Mouse (Mus musculus) inflammation-experienced regulatory T-cells, adult 6 months (primary cell): Measurements from ENCODE around the gene Nxt2. TPM values are rescaled to one million over a fixed set of nuclear protein-coding genes. Genes with fewer than 3 reads are reported as not detected.

Experiments used
- polyA plus RNA-seq, 3 experiments: library from polyadenylated mRNA; unstranded; fragments of 100-300 nt; shearing (Covaris generic); gene quantifications; one replicate each; pipeline ENCODE4 v1.2.1; 2017

Gene Nxt2
- polyA plus RNA-seq, 3 experiments from 2014 or later = 6.5 to 11.0 (median 6.5) TPM

Other genes with a start within 250 kb of the Nxt2 start
- under 1 TPM in 1 of 3 experiments, not detected in 2; 0.05 TPM for gene Gucy2f, start 29.8 kb upstream of the Nxt2 start, polyA plus RNA-seq
- gene Kcne1l, start 79.5 kb downstream of the Nxt2 start, polyA plus RNA-seq = not detected
- gene Acsl4, start 163.8 kb downstream of the Nxt2 start, polyA plus RNA-seq = 10 to 100 TPM; 44.3 to 52.9 (median 45.9) TPM